Mouse (Mus musculus): Measurements from ENCODE around the gene Ism1. TPM values are rescaled to one million over a fixed set of nuclear protein-coding genes. Genes with fewer than 3 reads are reported as not detected.

Gene Ism1
- polyA plus RNA-seq, 1 experiment from 2014 or later = 0.98 TPM

Other genes with a start within 250 kb of the Ism1 start
- gene Sptlc3, start 184.3 kb upstream of the Ism1 start, polyA plus RNA-seq (2014; fragmentation: Nextera tagmentation; extraction: Ambion mirVana) = 0.13 and 0.30 TPM in 2 replicates